Mouse (Mus musculus): Measurements from ENCODE around the gene Hist1h2ad.

DNA sequence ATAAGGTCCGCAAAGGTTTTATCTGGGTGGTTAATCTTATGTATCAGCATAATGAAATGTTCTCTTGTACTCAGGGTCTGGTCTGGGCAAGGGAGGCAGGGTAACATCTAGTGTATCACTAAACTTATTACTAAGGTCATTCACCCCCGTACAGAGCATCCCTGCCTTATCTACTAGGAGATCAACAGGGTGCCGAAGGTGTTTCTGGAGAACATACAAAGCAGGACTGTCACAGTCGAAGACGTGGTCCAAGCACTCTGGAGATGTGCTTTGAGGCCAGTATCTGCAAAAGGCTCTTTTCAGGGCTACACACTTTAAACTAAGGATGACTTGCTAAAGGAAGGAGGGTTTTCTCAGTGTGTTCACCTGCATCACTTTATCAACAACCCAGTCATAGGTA, 27.5 kb upstream of the Hist1h2ad start:
- no peak for TF ChIP-seq CTCF (IDR thresholded peaks at IDR 0.05; ENCODE audit: borderline replicate concordance, control insufficient read depth, extremely low read depth, insufficient read depth, low read length, poor library complexity)
- TF ChIP-seq POLR2A (IDR thresholded peaks at IDR 0.05; ENCODE audit: control insufficient read depth, extremely low read depth, insufficient read depth, low read length, poor library complexity), result no peak
